Mouse (Mus musculus) limb, embryonic 11.5 days (tissue): ENCODE results near the gene 1700006A11Rik. TPM values are rescaled to one million over a fixed set of nuclear protein-coding genes. Genes with fewer than 3 reads are reported as not detected.
"Not testable (repeated sequence)": the region's sequence is repeated elsewhere in the genome, so short reads cannot be mapped to it uniquely, and the experiment has no call there.

Experiments
- ATAC-seq: fragments of 200-750 bp; cut with Nextera tagmentation; 2 replicates; pipeline ENCODE4 v1.8.0; 2017; ENCODE audit warnings: low read depth; ENCODE audit not compliant: insufficient number of reproducible peaks, low FRiP score, low TSS enrichment
- DNase-seq: peaks from one replicate; pipeline ENCODE4 v3.0.0-alpha.2; 2015; ENCODE audit warnings: low spot score
- H3K27ac ChIP-seq: fragments of 300-500 bp; sonication (generic); replicated peaks from 2 replicates; pipeline ENCODE4 v1.5.1; 2014; ENCODE audit warnings: low read depth, mild to moderate bottlenecking, low read length
- H3K27me3 ChIP-seq: fragments of 300-500 bp; sonication (generic); 2 replicates; pipeline ENCODE4 v1.6.1; 2014; ENCODE audit warnings: mild to moderate bottlenecking, low read length, mixed read lengths; ENCODE audit not compliant: control insufficient read depth, insufficient read depth
- H3K36me3 ChIP-seq: fragments of 300-500 bp; sonication (generic); 2 replicates; pipeline ENCODE4 v1.6.1; 2014; ENCODE audit warnings: mild to moderate bottlenecking, low read length, moderate library complexity, mixed read lengths; ENCODE audit not compliant: control insufficient read depth, insufficient read depth
- H3K4me1 ChIP-seq: fragments of 300-500 bp; sonication (generic); 2 replicates; pipeline ENCODE4 v1.6.1; 2014; ENCODE audit warnings: low read length, mixed read lengths; ENCODE audit not compliant: control insufficient read depth, insufficient read depth
- H3K4me2 ChIP-seq: fragments of 300-500 bp; sonication (generic); 2 replicates; pipeline ENCODE4 v1.6.1; 2014; ENCODE audit warnings: low read depth, mild to moderate bottlenecking, moderate library complexity; ENCODE audit not compliant: severe bottlenecking
- H3K4me3 ChIP-seq: fragments of 300-500 bp; sonication (generic); 2 replicates; pipeline ENCODE4 v1.5.1; 2014; ENCODE audit warnings: low read depth, low read length
- H3K9ac ChIP-seq: fragments of 300-500 bp; sonication (generic); 2 replicates; pipeline ENCODE4 v1.6.1; 2014; ENCODE audit warnings: mild to moderate bottlenecking, low read length
- H3K9me3 ChIP-seq: fragments of 300-500 bp; sonication (generic); 2 replicates; pipeline ENCODE4 v1.6.1; 2016; ENCODE audit warnings: low read length; ENCODE audit not compliant: control insufficient read depth
- WGBS: fragments of 180-500 bp; shearing (Covaris S2); extraction: QIAGEN DNeasy Blood & Tissue Kit; methylation state at CpG from one replicate; pipeline ENCODE4 v1.1.7; 2014; 5-methylcytosine and 5-hydroxymethylcytosine counted together
- polyA plus RNA-seq: library from polyadenylated mRNA; unstranded; fragments of >200 nt; fragmentation: Nextera tagmentation; extraction: Ambion mirVana; gene quantifications from 2 replicates; pipeline ENCODE4 v1.2.1, GENCODE M21; 2014

1700006A11Rik gene
- polyA plus RNA-seq: not detected in 2 replicates

- Histone ChIP-seq H3K4me1 (no peaks in the 10 kb centered on the region), H3K9ac (no peak within 1 kb of the TSS), H3K9me3 (no peaks in the 10 kb centered on the region), H3K27ac (no peak within 1 kb of the TSS), H3K4me3 (no peak within 1 kb of the TSS), H3K4me2 (no peak within 1 kb of the TSS), H3K36me3 (no peaks in the 10 kb centered on the region), H3K27me3 (no peaks in the 10 kb centered on the region)
- DNase-seq (no peak), ATAC-seq (no peak)
- WGBS: 90% methylated on average over 1 of the region's 1 CpGs
Measured at GRCm38 (mm10) chr3:124425940-124426339, at the start of gene 1700006A11Rik. 1700006A11Rik (minus strand) TSS chr3:124426040.

- H3K9ac ChIP-seq, DNase-seq, H3K4me2 ChIP-seq, H3K36me3 ChIP-seq, H3K27ac ChIP-seq, ATAC-seq, H3K9me3 ChIP-seq, H3K4me1 ChIP-seq, H3K4me3 ChIP-seq, H3K27me3 ChIP-seq: not testable (repeated sequence)
- 94% methylated on average over 5 of the region's 5 CpGs for WGBS
Measured at GRCm38 (mm10) chr3:124474291-124474690, 48.5 kb upstream of the 1700006A11Rik start.

GRCm38 (mm10) chr3:124466102-124466730, 40.4 kb upstream of the 1700006A11Rik start:
- Histone ChIP-seq H3K27ac (no peak overlapping the region), H3K4me2 (no peak overlapping the region), H3K9ac (no peak overlapping the region), H3K4me3 (no peak overlapping the region), H3K4me1 (no peaks in the 10 kb centered on the region), H3K9me3 (no peaks in the 10 kb centered on the region), H3K27me3 (no peaks in the 10 kb centered on the region), H3K36me3 (no peaks in the 10 kb centered on the region)
- DNase-seq (no peak), ATAC-seq (no peak)
- WGBS: 90% methylated on average over 6 of the region's 6 CpGs

GRCm38 (mm10) chr3:124392201-124392600, 33.6 kb downstream of the 1700006A11Rik start:
- no peaks in the 10 kb centered on the region for H3K36me3 ChIP-seq
- H3K9me3 ChIP-seq: no peaks in the 10 kb centered on the region
- ATAC-seq (no peak), DNase-seq (no peak)
- no peaks in the 10 kb centered on the region for H3K4me1 ChIP-seq
- no peak overlapping the region for H3K4me3 ChIP-seq
- H3K9ac ChIP-seq: no peak overlapping the region
- WGBS: 73% methylated on average over 5 of the region's 5 CpGs
- H3K4me2 ChIP-seq: no peak overlapping the region
- H3K27me3 ChIP-seq: no peaks in the 10 kb centered on the region
- H3K27ac ChIP-seq: no peak overlapping the region

GRCm38 (mm10) chr3:124390101-124390500, 35.7 kb downstream of the 1700006A11Rik start:
- H3K36me3 ChIP-seq: no peaks in the 10 kb centered on the region
- 83% methylated on average over 2 of the region's 2 CpGs for WGBS
- DNase-seq (no peak), ATAC-seq (no peak)
- H3K27ac ChIP-seq: no peak overlapping the region
- H3K9ac ChIP-seq: no peak overlapping the region
- H3K9me3 ChIP-seq: no peaks in the 10 kb centered on the region
- H3K4me3 ChIP-seq: no peak overlapping the region
- no peaks in the 10 kb centered on the region for H3K27me3 ChIP-seq
- no peaks in the 10 kb centered on the region for H3K4me1 ChIP-seq
- H3K4me2 ChIP-seq: no peak overlapping the region

GRCm38 (mm10) chr3:124389650-124390049, 36.2 kb downstream of the 1700006A11Rik start:
- Histone ChIP-seq H3K4me2 (no peak overlapping the region), H3K27ac (no peak overlapping the region), H3K4me3 (no peak overlapping the region), H3K9ac (no peak overlapping the region), H3K27me3 (no peaks in the 10 kb centered on the region), H3K9me3 (no peaks in the 10 kb centered on the region), H3K36me3 (no peaks in the 10 kb centered on the region), H3K4me1 (no peaks in the 10 kb centered on the region)
- ATAC-seq (no peak), DNase-seq (no peak)
- 81% methylated on average over 2 of the region's 2 CpGs for WGBS

- H3K4me1 ChIP-seq, H3K27me3 ChIP-seq, DNase-seq, H3K9ac ChIP-seq, H3K4me3 ChIP-seq, H3K4me2 ChIP-seq, H3K36me3 ChIP-seq, H3K9me3 ChIP-seq, ATAC-seq, H3K27ac ChIP-seq: not testable (repeated sequence)
- 88% methylated on average over 18 of the region's 18 CpGs for WGBS
Measured at GRCm38 (mm10) chr3:124385377-124385776, 40.5 kb downstream of the 1700006A11Rik start.

- H3K4me2 ChIP-seq: no peak overlapping the region
- ATAC-seq (no peak), DNase-seq (no peak)
- no peaks in the 10 kb centered on the region for H3K27me3 ChIP-seq
- no peak overlapping the region for H3K27ac ChIP-seq
- H3K4me1 ChIP-seq: no peaks in the 10 kb centered on the region
- H3K9ac ChIP-seq: no peak overlapping the region
- WGBS: 90% methylated on average over 2 of the region's 2 CpGs
- no peak overlapping the region for H3K4me3 ChIP-seq
- no peaks in the 10 kb centered on the region for H3K36me3 ChIP-seq
- no peaks in the 10 kb centered on the region for H3K9me3 ChIP-seq
Measured at GRCm38 (mm10) chr3:124372031-124372430, 53.8 kb downstream of the 1700006A11Rik start.

- Histone ChIP-seq H3K9me3 (no peaks in the 10 kb centered on the region), H3K36me3 (no peaks in the 10 kb centered on the region), H3K27me3 (no peaks in the 10 kb centered on the region), H3K4me1 (no peaks in the 10 kb centered on the region), H3K27ac (no peak overlapping the region), H3K9ac (no peak overlapping the region), H3K4me3 (no peak overlapping the region), H3K4me2 (no peak overlapping the region)
- DNase-seq (no peak), ATAC-seq (no peak)
- 92% methylated on average over 3 of the region's 3 CpGs for WGBS
Measured at GRCm38 (mm10) chr3:124357533-124357932, 68.3 kb downstream of the 1700006A11Rik start.
